Mouse (Mus musculus): ENCODE data around the gene Cyp21a1. TPM values are rescaled to one million over a fixed set of nuclear protein-coding genes. Genes with fewer than 3 reads are reported as not detected.
"Not testable (repeated sequence)": the region's sequence is repeated elsewhere in the genome, so short reads cannot be mapped to it uniquely, and the experiment has no call there.

The Cyp21a1 gene
- polyA plus RNA-seq, 1 experiment from 2014 or later, result not detected

- 82% methylated on average over 8 of the region's 8 CpGs for WGBS
- H3K4me1 ChIP-seq (replicated peaks; ENCODE audit: control insufficient read depth, insufficient read depth, low read length); H3K9me3 ChIP-seq (ENCODE audit: control insufficient read depth, low read length); H3K36me3 ChIP-seq (ENCODE audit: control insufficient read depth, insufficient read depth, low read length); ATAC-seq (replicated peaks; ENCODE audit: low FRiP score); H3K9ac ChIP-seq (ENCODE audit: low read length); H3K4me2 ChIP-seq (ENCODE audit: low read depth, low read length, severe bottlenecking); H3K4me3 ChIP-seq (ENCODE audit: low read depth, low read length); H3K27me3 ChIP-seq (ENCODE audit: control insufficient read depth, insufficient read depth, low read length); H3K27ac ChIP-seq (ENCODE audit: low read depth, low read length): not testable (repeated sequence)
- peak; percentile 29 for DNase-seq (ENCODE audit: low spot score)
These were observed 6.5 kb upstream of the Cyp21a1 start for GRCm38 (mm10) chr17:34810811-34811210.

- H3K36me3 ChIP-seq (ENCODE audit: control insufficient read depth, insufficient read depth, low read length); H3K4me2 ChIP-seq (ENCODE audit: low read depth, low read length, severe bottlenecking); H3K4me3 ChIP-seq (ENCODE audit: low read depth, low read length); H3K4me1 ChIP-seq (replicated peaks; ENCODE audit: control insufficient read depth, insufficient read depth, low read length); ATAC-seq (replicated peaks; ENCODE audit: low FRiP score); H3K27me3 ChIP-seq (ENCODE audit: control insufficient read depth, insufficient read depth, low read length); H3K27ac ChIP-seq (ENCODE audit: low read depth, low read length); H3K9me3 ChIP-seq (ENCODE audit: control insufficient read depth, low read length); H3K9ac ChIP-seq (ENCODE audit: low read length): not testable (repeated sequence)
- 88% methylated on average over 5 of the region's 5 CpGs for WGBS
- peak; percentile 48 for DNase-seq (ENCODE audit: low spot score)
These were observed 6.0 kb upstream of the Cyp21a1 start for GRCm38 (mm10) chr17:34810411-34810810.

GRCm38 (mm10) chr17:34808599-34809205, 4.3 kb upstream of the Cyp21a1 start:
- H3K36me3 ChIP-seq (ENCODE audit: control insufficient read depth, insufficient read depth, low read length), result no peaks in the 10 kb centered on the region
- H3K4me3 ChIP-seq (ENCODE audit: low read depth, low read length), result no peak overlapping the region
- no peaks in the 10 kb centered on the region for H3K4me1 ChIP-seq (replicated peaks; ENCODE audit: control insufficient read depth, insufficient read depth, low read length)
- no peaks in the 10 kb centered on the region for H3K27me3 ChIP-seq (ENCODE audit: control insufficient read depth, insufficient read depth, low read length)
- no peak for ATAC-seq (replicated peaks; ENCODE audit: low FRiP score)
- H3K9ac ChIP-seq (ENCODE audit: low read length), result no peak overlapping the region
- no peak overlapping the region for H3K4me2 ChIP-seq (ENCODE audit: low read depth, low read length, severe bottlenecking)
- DNase-seq (ENCODE audit: low spot score), result peak; percentile 22
- WGBS, result 81% methylated on average over 6 of the region's 6 CpGs
- no peak overlapping the region for H3K27ac ChIP-seq (ENCODE audit: low read depth, low read length)
- peaks cover 3% of the 10 kb centered on the region; the same call in 1 of the 2 replicates for H3K9me3 ChIP-seq (ENCODE audit: control insufficient read depth, low read length)

- no peak overlapping the region for H3K4me3 ChIP-seq (ENCODE audit: low read depth, low read length)
- no peaks in the 10 kb centered on the region for H3K36me3 ChIP-seq (ENCODE audit: control insufficient read depth, insufficient read depth, low read length)
- no peak overlapping the region for H3K9ac ChIP-seq (ENCODE audit: low read length)
- DNase-seq (ENCODE audit: low spot score), result no peak
- no peaks in the 10 kb centered on the region for H3K27me3 ChIP-seq (ENCODE audit: control insufficient read depth, insufficient read depth, low read length)
- H3K4me2 ChIP-seq (ENCODE audit: low read depth, low read length, severe bottlenecking), result no peak overlapping the region
- H3K27ac ChIP-seq (ENCODE audit: low read depth, low read length), result no peak overlapping the region
- no peaks in the 10 kb centered on the region for H3K4me1 ChIP-seq (replicated peaks; ENCODE audit: control insufficient read depth, insufficient read depth, low read length)
- H3K9me3 ChIP-seq (ENCODE audit: control insufficient read depth, low read length), result peaks cover 3% of the 10 kb centered on the region; the same call in 1 of the 2 replicates
- no peak for ATAC-seq (replicated peaks; ENCODE audit: low FRiP score)
- 60% methylated on average over 3 of the region's 3 CpGs for WGBS
These were observed 2.8 kb upstream of the Cyp21a1 start for GRCm38 (mm10) chr17:34807176-34807575.

GRCm38 (mm10) chr17:34804871-34805562, 656 bp upstream of the Cyp21a1 start:
- ATAC-seq (replicated peaks; ENCODE audit: low FRiP score) (no peak), DNase-seq (ENCODE audit: low spot score) (no peak)
- Histone ChIP-seq H3K4me1 (replicated peaks; ENCODE audit: control insufficient read depth, insufficient read depth, low read length) (no peaks in the 10 kb centered on the region), H3K4me2 (ENCODE audit: low read depth, low read length, severe bottlenecking) (no peak overlapping the region), H3K9me3 (ENCODE audit: control insufficient read depth, low read length) (peaks cover 3% of the 10 kb centered on the region; the same call in 1 of the 2 replicates), H3K9ac (ENCODE audit: low read length) (no peak overlapping the region), H3K36me3 (ENCODE audit: control insufficient read depth, insufficient read depth, low read length) (no peaks in the 10 kb centered on the region), H3K27ac (ENCODE audit: low read depth, low read length) (no peak overlapping the region), H3K4me3 (ENCODE audit: low read depth, low read length) (no peak overlapping the region), H3K27me3 (ENCODE audit: control insufficient read depth, insufficient read depth, low read length) (no peaks in the 10 kb centered on the region)
- 74% methylated on average over 6 of the region's 6 CpGs for WGBS

- DNase-seq (ENCODE audit: low spot score), result peak; percentile 27
- not testable (repeated sequence) for H3K4me1 ChIP-seq (replicated peaks; ENCODE audit: control insufficient read depth, insufficient read depth, low read length); ATAC-seq (replicated peaks; ENCODE audit: low FRiP score); H3K27ac ChIP-seq (ENCODE audit: low read depth, low read length); H3K36me3 ChIP-seq (ENCODE audit: control insufficient read depth, insufficient read depth, low read length); H3K4me2 ChIP-seq (ENCODE audit: low read depth, low read length, severe bottlenecking); H3K27me3 ChIP-seq (ENCODE audit: control insufficient read depth, insufficient read depth, low read length); H3K4me3 ChIP-seq (ENCODE audit: low read depth, low read length); H3K9me3 ChIP-seq (ENCODE audit: control insufficient read depth, low read length); H3K9ac ChIP-seq (ENCODE audit: low read length)
- WGBS, result 91% methylated on average over 6 of the region's 6 CpGs
These were observed 994 bp downstream of the Cyp21a1 start for GRCm38 (mm10) chr17:34803367-34803766.

GRCm38 (mm10) chr17:34802756-34803155, 1.6 kb downstream of the Cyp21a1 start:
- H3K9me3 ChIP-seq (ENCODE audit: control insufficient read depth, low read length); H3K4me3 ChIP-seq (ENCODE audit: low read depth, low read length); H3K27me3 ChIP-seq (ENCODE audit: control insufficient read depth, insufficient read depth, low read length); H3K4me1 ChIP-seq (replicated peaks; ENCODE audit: control insufficient read depth, insufficient read depth, low read length); H3K4me2 ChIP-seq (ENCODE audit: low read depth, low read length, severe bottlenecking); H3K9ac ChIP-seq (ENCODE audit: low read length); H3K36me3 ChIP-seq (ENCODE audit: control insufficient read depth, insufficient read depth, low read length); H3K27ac ChIP-seq (ENCODE audit: low read depth, low read length); ATAC-seq (replicated peaks; ENCODE audit: low FRiP score): not testable (repeated sequence)
- peak; percentile 23 for DNase-seq (ENCODE audit: low spot score)
- 89% methylated on average over 5 of the region's 9 CpGs for WGBS

- H3K4me3 ChIP-seq (ENCODE audit: low read depth, low read length); H3K36me3 ChIP-seq (ENCODE audit: control insufficient read depth, insufficient read depth, low read length); H3K4me2 ChIP-seq (ENCODE audit: low read depth, low read length, severe bottlenecking); H3K27ac ChIP-seq (ENCODE audit: low read depth, low read length); H3K4me1 ChIP-seq (replicated peaks; ENCODE audit: control insufficient read depth, insufficient read depth, low read length); H3K9me3 ChIP-seq (ENCODE audit: control insufficient read depth, low read length); H3K9ac ChIP-seq (ENCODE audit: low read length); ATAC-seq (replicated peaks; ENCODE audit: low FRiP score); H3K27me3 ChIP-seq (ENCODE audit: control insufficient read depth, insufficient read depth, low read length): not testable (repeated sequence)
- peak; percentile 33 for DNase-seq (ENCODE audit: low spot score)
- 95% methylated on average over 16 of the region's 16 CpGs for WGBS
These were observed 3.5 kb downstream of the Cyp21a1 start for GRCm38 (mm10) chr17:34800781-34801305.
